Mouse (Mus musculus) heart, postnatal 0 days (tissue): ENCODE measurements at regions not wholly inside any gene's neighbourhood (a gene's known extent, or its start where the extent isn't known, plus 50 kb on each side); places are given as distances from the start of the nearest gene placed in this dataset.

Experiments used
- ATAC-seq: fragments of 200-750 bp; cut with Nextera tagmentation; 2 replicates; pipeline ENCODE4 v1.8.0; 2017; ENCODE audit warnings: low read depth, moderate number of reproducible peaks, moderate library complexity; ENCODE audit not compliant: insufficient read depth
- DNase-seq: peaks from one replicate; pipeline ENCODE4 v3.0.0-alpha.2; 2016; ENCODE audit warnings: low spot score
- H3K27ac ChIP-seq: fragments of 300-500 bp; sonication (generic); 2 replicates; pipeline ENCODE4 v1.5.1; 2014; ENCODE audit warnings: low read depth, mild to moderate bottlenecking
- H3K27me3 ChIP-seq: fragments of 300-500 bp; sonication (generic); 2 replicates; pipeline ENCODE4 v1.6.1; 2014; ENCODE audit warnings: low read length, mixed read lengths; ENCODE audit not compliant: control insufficient read depth, insufficient read depth
- H3K36me3 ChIP-seq: fragments of 300-500 bp; sonication (generic); replicated peaks from 2 replicates; pipeline ENCODE4 v1.6.1; 2014; ENCODE audit warnings: low read length, mixed read lengths; ENCODE audit not compliant: control insufficient read depth, insufficient read depth
- H3K4me1 ChIP-seq: fragments of 300-500 bp; sonication (generic); 2 replicates; pipeline ENCODE4 v1.6.1; 2014; ENCODE audit warnings: antibody characterized with exemption; ENCODE audit not compliant: control insufficient read depth, insufficient read depth
- H3K4me2 ChIP-seq: fragments of 300-500 bp; sonication (generic); 2 replicates; pipeline ENCODE4 v1.6.1; 2014; ENCODE audit warnings: low read depth, mild to moderate bottlenecking, low read length, moderate library complexity
- H3K4me3 ChIP-seq: fragments of 300-500 bp; sonication (generic); 2 replicates; pipeline ENCODE4 v1.5.1; 2014; ENCODE audit warnings: low read depth, low read length
- H3K9ac ChIP-seq: fragments of 300-500 bp; sonication (generic); replicated peaks from 2 replicates; pipeline ENCODE4 v1.6.1; 2014; ENCODE audit warnings: low read depth, low read length, mixed read lengths
- H3K9me3 ChIP-seq: fragments of 300-500 bp; sonication (generic); replicated peaks from 2 replicates; pipeline ENCODE4 v1.6.1; 2016; ENCODE audit warnings: low read length; ENCODE audit not compliant: control insufficient read depth
- CTCF ChIP-seq: IDR thresholded peaks from 2 replicates; pipeline ENCODE4 v1.5.1; 2016; ENCODE audit warnings: antibody characterized with exemption, control low read depth, low read depth
- EP300 ChIP-seq: IDR thresholded peaks from 2 replicates; pipeline ENCODE4 v1.6.1; 2016; ENCODE audit warnings: antibody characterized with exemption, low read depth
- WGBS: fragments of 180-500 bp; shearing (Covaris S2); extraction: QIAGEN DNeasy Blood & Tissue Kit; methylation state at CpG from one replicate; pipeline ENCODE4 v1.1.7; 2014; 5-methylcytosine and 5-hydroxymethylcytosine counted together

DNA sequence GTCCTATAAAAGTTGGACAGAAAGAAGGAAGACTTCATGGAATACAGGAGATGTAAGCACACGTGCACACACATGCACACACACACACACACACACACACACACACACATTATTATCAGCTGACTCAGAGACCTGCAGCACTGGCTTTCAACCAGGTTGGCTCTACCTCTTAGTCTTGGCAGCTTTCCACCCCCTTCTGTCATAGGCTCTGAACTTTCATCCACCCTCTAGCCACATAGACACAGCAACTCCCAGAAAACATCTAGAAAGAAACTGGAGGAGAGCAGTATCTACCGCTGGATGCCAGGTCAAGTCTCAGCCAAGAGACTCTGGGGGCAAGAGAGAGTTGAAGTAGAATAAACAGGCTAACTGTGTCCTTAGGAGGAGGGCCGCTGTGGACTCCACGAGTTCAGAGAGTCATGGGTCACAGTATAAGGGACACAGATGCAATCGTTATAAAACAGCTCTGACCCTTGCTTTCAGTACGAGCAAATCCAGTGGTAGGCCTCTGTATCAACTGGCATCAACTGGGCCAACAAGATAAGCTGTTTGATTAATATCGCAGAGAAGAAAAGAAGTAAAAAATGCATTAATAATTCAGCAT is 1565.4 kb upstream of the Gulo start:
- Histone ChIP-seq H3K36me3 (no peaks in the 10 kb centered on the region), H3K9ac (no peak overlapping the region), H3K27me3 (no peaks in the 10 kb centered on the region), H3K27ac (no peak overlapping the region), H3K4me2 (no peak overlapping the region), H3K9me3 (no peaks in the 10 kb centered on the region), H3K4me1 (no peaks in the 10 kb centered on the region), H3K4me3 (no peak overlapping the region)
- DNase-seq (peak; percentile 19), ATAC-seq (no peak)
- WGBS: 60% methylated on average over 7 of the region's 7 CpGs
- TF ChIP-seq CTCF (no peak), EP300 (no peak)

DNA sequence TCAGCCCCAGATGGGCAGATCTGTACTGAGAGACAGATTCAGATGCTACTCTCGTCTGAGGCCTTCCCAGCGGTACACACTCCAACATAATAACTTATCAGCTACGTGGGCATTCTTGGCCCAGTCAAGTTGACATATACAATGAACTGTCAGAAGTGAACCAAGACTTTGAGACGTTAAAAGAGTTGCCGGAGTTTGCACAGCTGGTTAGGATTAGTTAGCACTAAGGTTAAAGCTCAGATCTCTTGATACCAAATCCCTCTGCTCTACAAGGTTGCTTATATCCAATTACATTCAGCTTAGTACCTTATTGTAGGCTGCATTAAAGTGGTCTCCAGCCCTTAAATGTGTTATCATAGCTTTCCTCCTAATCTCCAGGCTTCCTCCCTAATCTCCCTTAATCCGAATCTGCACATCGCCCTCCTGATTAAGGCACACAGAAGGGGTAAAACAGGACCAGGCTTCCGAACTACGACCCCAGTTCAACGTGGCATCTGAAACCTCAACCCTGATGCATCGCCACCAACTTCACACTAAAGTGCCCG is 1564.5 kb upstream of the Gulo start:
- H3K9me3 ChIP-seq: no peaks in the 10 kb centered on the region
- H3K9ac ChIP-seq: no peak overlapping the region
- no peaks in the 10 kb centered on the region for H3K36me3 ChIP-seq
- no peak overlapping the region for H3K4me2 ChIP-seq
- no peak overlapping the region for H3K4me3 ChIP-seq
- ATAC-seq (no peak), DNase-seq (no peak)
- no peaks in the 10 kb centered on the region for H3K4me1 ChIP-seq
- 68% methylated on average over 12 of the region's 12 CpGs for WGBS
- no peaks in the 10 kb centered on the region for H3K27me3 ChIP-seq
- no peak overlapping the region for H3K27ac ChIP-seq
- TF ChIP-seq CTCF (no peak), EP300 (no peak)

DNA sequence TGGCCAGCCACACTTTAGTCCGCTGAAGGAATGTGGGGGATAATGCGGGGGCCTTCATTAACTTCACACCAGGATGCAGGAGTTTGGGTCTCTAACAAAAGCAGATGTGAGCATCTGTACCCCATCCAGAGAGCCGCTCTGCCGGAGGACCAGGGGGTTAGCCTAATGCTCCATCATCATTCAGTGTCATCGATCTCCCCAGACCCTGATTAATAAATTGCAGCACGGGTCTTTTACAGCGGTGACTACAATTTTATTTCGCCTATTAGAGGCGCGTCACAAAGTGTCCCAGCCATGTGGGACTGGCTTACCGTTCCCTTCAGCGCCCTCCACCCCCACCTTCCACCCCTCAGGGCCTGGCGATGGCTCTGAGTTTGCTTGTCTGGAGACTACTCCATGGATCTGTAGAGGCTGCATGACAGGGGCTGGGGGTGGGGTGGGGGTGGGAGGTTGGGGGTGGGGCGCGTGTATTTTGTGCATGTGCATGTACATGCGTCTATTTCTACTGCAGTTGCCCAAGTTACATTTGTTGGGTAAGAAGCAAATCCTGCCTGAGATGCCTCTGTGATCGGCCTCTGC is 1560.8 kb upstream of the Gulo start:
- TF ChIP-seq CTCF (no peak), EP300 (no peak)
- Histone ChIP-seq H3K4me1 (no peaks in the 10 kb centered on the region), H3K36me3 (no peaks in the 10 kb centered on the region), H3K27me3 (no peaks in the 10 kb centered on the region), H3K27ac (no peak overlapping the region), H3K9ac (no peak overlapping the region), H3K4me3 (no peak overlapping the region), H3K4me2 (no peak overlapping the region), H3K9me3 (no peaks in the 10 kb centered on the region)
- ATAC-seq (no peak), DNase-seq (no peak)
- 67% methylated on average over 17 of the region's 17 CpGs for WGBS

DNA sequence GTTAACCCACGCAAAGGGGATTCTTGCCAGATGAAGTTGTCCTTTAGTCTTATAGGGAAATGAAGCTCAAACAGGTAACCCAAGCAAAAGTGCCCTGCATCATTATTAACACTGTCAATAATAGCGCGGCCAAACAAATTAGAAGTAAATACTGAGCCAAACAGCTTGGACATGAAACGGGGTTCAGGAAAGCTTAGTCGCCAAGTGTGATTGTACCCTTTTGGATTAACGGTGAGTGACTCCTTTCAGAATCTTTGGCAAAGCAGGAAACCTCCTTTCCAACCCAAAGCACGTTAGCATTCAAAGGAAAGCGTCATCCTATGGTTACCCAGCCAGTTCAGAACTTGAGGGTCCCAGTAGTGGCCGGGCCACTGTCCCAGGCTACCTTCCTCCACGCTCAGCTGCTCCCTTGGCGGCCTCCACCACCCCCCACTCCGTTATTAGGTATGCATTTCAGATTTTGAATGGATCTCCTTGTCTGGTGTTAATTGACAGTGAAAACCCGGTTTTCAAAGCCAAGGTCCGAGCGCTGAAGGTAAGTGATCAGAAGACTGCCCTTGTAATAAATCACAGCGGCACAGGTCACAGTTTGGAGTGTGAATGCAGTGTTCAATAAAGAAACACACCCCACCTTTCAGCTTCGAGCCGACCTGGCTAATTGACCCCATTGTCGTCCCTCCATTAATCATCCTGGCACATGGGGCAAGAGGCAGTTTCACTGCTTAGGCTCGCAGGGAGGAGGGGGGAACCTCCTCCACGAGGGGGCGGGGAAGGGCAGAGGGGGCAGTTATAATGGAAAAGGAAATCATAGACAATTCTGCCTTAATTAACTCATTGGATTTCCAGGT is 1560.1 kb upstream of the Gulo start:
- ATAC-seq: no peak
- WGBS: 55% methylated on average over 22 of the region's 22 CpGs

DNA sequence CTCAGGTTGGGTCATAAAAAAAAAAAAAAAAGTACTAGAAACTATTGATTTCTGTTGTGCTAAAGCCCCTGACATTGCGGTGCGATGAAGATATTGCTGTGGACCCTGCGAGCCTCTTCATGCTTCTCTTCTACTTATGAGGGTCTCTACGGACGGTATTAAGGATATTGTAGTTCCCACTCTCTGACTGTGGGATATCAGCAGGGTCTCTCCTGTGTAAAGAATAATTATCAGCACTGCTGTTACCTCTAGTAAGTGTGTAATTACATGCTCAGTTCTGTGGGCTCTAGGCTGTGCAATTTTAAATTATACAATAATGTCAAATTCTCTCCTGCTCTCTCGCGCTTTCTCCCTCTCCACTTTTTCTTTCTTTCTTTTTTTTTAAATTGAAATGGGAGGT is 1545.9 kb upstream of the Gulo start:
- no peak for TF ChIP-seq EP300
- no peak for TF ChIP-seq CTCF
- Histone ChIP-seq H3K4me2 (no peak overlapping the region), H3K4me3 (no peak overlapping the region), H3K9ac (no peak overlapping the region), H3K27me3 (no peaks in the 10 kb centered on the region), H3K9me3 (no peaks in the 10 kb centered on the region), H3K36me3 (no peaks in the 10 kb centered on the region), H3K4me1 (no peaks in the 10 kb centered on the region), H3K27ac (no peak overlapping the region)
- DNase-seq (no peak), ATAC-seq (no peak)
- 87% methylated on average over 7 of the region's 7 CpGs for WGBS

More for the DNA sequence above, 1560.1 kb upstream of the Gulo start:
- no peaks in the 10 kb centered on the region for H3K4me1 ChIP-seq
- no peak for TF ChIP-seq EP300
- no peak for TF ChIP-seq CTCF
- H3K27me3 ChIP-seq: no peaks in the 10 kb centered on the region
- H3K4me2 ChIP-seq: no peak overlapping the region
- H3K9ac ChIP-seq: no peak overlapping the region
- no peaks in the 10 kb centered on the region for H3K36me3 ChIP-seq
- no peak overlapping the region for H3K4me3 ChIP-seq
- no peak overlapping the region for H3K27ac ChIP-seq
- no peak for DNase-seq
- no peaks in the 10 kb centered on the region for H3K9me3 ChIP-seq
